Mouse (Mus musculus): ENCODE measurements around the gene Syt6. TPM values are rescaled to one million over a fixed set of nuclear protein-coding genes. Genes with fewer than 3 reads are reported as not detected.

Gene Syt6
- polyA plus RNA-seq, 1 experiment from 2014 or later = 0.79 TPM

DNA sequence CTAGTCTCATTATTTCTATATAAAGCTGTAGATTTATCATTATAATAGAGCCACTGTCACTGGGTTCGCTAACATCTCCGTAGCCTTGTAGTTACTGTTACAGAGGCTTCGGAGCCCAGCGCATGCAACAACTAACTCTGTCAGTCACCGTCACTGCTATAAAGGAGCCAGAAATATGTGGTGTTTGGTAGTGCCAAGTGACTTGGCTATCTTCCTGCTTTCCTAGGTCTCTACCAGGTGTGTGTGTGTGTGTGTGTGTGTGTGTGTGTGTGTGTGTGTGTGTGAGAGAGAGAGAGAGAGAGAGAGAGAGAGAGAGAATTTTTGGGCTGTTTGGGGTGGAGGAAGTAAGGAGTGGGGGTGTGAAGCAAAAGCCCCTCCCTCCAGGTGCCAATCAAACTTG is 17.6 kb downstream of the Syt6 start:
- no peaks in the 10 kb centered on the region for H3K4me1 ChIP-seq (ENCODE audit: control insufficient read depth, insufficient read depth, low read length)
- no peak for ATAC-seq (ENCODE audit: low FRiP score, low TSS enrichment)
- H3K27ac ChIP-seq (ENCODE audit: low read depth, low read length) = no peak overlapping the region
- no peak overlapping the region for H3K9ac ChIP-seq (ENCODE audit: low read depth, low read length)
- no peak overlapping the region for H3K4me2 ChIP-seq (replicated peaks; ENCODE audit: low read depth, low read length)
- no peaks in the 10 kb centered on the region for H3K9me3 ChIP-seq (ENCODE audit: control insufficient read depth, low read length)
- H3K4me3 ChIP-seq (ENCODE audit: low read length) = no peak overlapping the region
- no peaks in the 10 kb centered on the region for H3K36me3 ChIP-seq (ENCODE audit: control insufficient read depth, insufficient read depth, low read length)
- H3K27me3 ChIP-seq (ENCODE audit: control insufficient read depth, insufficient read depth, low read length) = no peaks in the 10 kb centered on the region
- WGBS = 94% methylated on average over 5 of the region's 5 CpGs

DNA sequence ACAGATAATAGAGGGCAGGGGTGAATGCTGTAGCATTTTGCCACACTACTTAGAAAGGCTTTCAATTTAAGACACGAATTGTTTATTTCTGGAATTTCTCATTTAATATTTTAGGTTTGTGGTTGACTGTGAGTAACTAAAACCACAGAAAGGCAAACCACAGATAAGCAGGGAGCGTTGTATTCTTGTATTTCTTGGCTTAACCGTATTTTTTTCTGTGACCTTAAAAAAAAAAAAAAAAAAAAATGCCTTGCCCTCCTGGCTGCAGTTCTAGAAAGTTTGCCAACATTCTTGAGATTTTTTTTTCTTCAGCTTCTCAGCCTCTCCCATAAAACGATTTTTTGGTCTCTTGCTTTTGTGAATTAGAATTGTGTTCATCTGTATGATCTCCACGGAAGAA is 18.6 kb downstream of the Syt6 start:
- no peak overlapping the region for H3K9ac ChIP-seq (ENCODE audit: low read depth, low read length)
- no peak overlapping the region for H3K27ac ChIP-seq (ENCODE audit: low read depth, low read length)
- 77% methylated on average over 5 of the region's 5 CpGs for WGBS
- H3K4me2 ChIP-seq (replicated peaks; ENCODE audit: low read depth, low read length) = no peak overlapping the region
- no peaks in the 10 kb centered on the region for H3K27me3 ChIP-seq (ENCODE audit: control insufficient read depth, insufficient read depth, low read length)
- no peak for ATAC-seq (ENCODE audit: low FRiP score, low TSS enrichment)
- no peaks in the 10 kb centered on the region for H3K4me1 ChIP-seq (ENCODE audit: control insufficient read depth, insufficient read depth, low read length)
- H3K4me3 ChIP-seq (ENCODE audit: low read length) = no peak overlapping the region
- H3K36me3 ChIP-seq (ENCODE audit: control insufficient read depth, insufficient read depth, low read length) = no peaks in the 10 kb centered on the region
- H3K9me3 ChIP-seq (ENCODE audit: control insufficient read depth, low read length) = no peaks in the 10 kb centered on the region

DNA sequence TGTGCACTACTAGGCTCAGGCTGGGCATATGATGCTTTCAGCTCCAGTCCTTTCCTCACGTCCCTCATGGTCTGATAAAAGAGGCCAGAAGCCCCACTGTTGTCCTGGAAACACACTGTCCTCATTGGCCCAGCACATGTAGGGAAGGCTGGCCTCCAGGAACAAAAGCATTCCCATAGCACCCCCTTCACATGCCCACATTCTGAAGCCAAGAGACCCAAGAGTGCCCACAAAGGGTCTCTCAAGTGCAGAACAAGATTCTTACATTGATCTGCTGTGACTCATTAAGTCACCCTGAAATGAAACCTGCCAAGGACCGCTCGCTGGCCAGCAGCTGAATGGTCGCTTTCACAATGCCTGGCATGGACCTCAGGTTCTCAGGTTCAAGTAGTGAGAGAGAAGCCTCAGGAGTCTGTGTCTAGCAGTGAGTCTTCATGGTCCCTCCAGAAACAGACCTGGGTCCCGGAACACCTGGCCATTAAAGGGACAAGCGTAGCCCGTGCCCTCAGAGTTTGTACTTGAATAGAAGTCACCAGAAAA is 20.3 kb downstream of the Syt6 start:
- no peaks in the 10 kb centered on the region for H3K4me1 ChIP-seq (ENCODE audit: control insufficient read depth, insufficient read depth, low read length)
- H3K4me2 ChIP-seq (replicated peaks; ENCODE audit: low read depth, low read length) = no peak overlapping the region
- WGBS = 85% methylated on average over 7 of the region's 7 CpGs
- H3K9me3 ChIP-seq (ENCODE audit: control insufficient read depth, low read length) = no peaks in the 10 kb centered on the region
- H3K9ac ChIP-seq (ENCODE audit: low read depth, low read length) = no peak overlapping the region
- H3K27ac ChIP-seq (ENCODE audit: low read depth, low read length) = no peak overlapping the region
- H3K4me3 ChIP-seq (ENCODE audit: low read length) = no peak overlapping the region
- no peaks in the 10 kb centered on the region for H3K27me3 ChIP-seq (ENCODE audit: control insufficient read depth, insufficient read depth, low read length)
- no peaks in the 10 kb centered on the region for H3K36me3 ChIP-seq (ENCODE audit: control insufficient read depth, insufficient read depth, low read length)
- no peak for ATAC-seq (ENCODE audit: low FRiP score, low TSS enrichment)

DNA sequence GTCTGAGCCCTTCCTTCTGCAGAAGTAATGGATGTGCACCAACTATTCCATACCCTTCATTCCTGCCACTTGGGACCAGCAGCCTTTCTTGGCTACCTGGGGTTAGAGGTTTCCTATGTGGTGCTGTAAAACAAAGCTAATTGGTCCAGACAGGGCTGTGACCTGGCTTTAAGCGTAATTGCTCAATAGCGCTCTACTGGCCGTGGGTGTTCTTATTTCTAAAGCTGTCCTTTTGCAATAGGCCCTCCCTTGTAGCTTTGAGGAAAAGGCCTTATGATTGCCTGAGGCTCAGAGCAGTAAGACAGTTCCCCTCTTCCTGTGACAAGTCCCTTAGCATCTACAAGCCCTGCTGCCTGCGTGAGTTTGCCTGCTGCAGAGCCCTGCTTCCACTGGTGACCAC is 22.6 kb downstream of the Syt6 start:
- H3K9me3 ChIP-seq (ENCODE audit: control insufficient read depth, low read length) = no peaks in the 10 kb centered on the region

DNA sequence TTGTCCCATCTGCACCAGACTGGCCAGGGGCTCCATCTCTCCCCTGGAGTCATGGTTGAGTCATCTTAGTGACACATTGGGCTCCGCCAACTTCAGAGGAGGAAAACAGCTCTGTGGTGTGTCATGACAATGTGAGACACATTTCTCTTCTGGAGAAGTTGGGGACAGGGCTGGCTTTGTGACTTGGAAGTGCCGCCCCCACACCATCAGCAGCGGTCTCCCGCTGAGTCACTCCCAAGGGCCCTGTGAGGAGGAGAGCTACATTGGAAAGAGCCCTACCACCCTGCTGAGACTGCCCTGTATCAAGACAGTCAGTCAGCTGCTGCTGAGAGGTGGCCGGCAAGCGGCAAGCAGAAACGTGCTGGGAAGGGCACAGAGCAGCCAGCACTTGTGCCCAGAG is 26.0 kb downstream of the Syt6 start:
- Histone ChIP-seq H3K36me3 (ENCODE audit: control insufficient read depth, insufficient read depth, low read length) (no peaks in the 10 kb centered on the region), H3K4me3 (ENCODE audit: low read length) (no peak overlapping the region), H3K9me3 (ENCODE audit: control insufficient read depth, low read length) (no peaks in the 10 kb centered on the region), H3K27me3 (ENCODE audit: control insufficient read depth, insufficient read depth, low read length) (no peaks in the 10 kb centered on the region), H3K9ac (ENCODE audit: low read depth, low read length) (no peak overlapping the region), H3K4me2 (replicated peaks; ENCODE audit: low read depth, low read length) (no peak overlapping the region), H3K27ac (ENCODE audit: low read depth, low read length) (no peak overlapping the region), H3K4me1 (ENCODE audit: control insufficient read depth, insufficient read depth, low read length) (peaks cover 4% of the 10 kb centered on the region; the same call in 1 of the 2 replicates)
- no peak for ATAC-seq (ENCODE audit: low FRiP score, low TSS enrichment)
- 40% methylated on average over 7 of the region's 7 CpGs for WGBS

More for the DNA sequence above, 22.6 kb downstream of the Syt6 start:
- H3K4me3 ChIP-seq (ENCODE audit: low read length) = no peak overlapping the region
- H3K9ac ChIP-seq (ENCODE audit: low read depth, low read length) = no peak overlapping the region
- no peak overlapping the region for H3K4me2 ChIP-seq (replicated peaks; ENCODE audit: low read depth, low read length)
- WGBS = 64% methylated on average over 4 of the region's 4 CpGs
- H3K27me3 ChIP-seq (ENCODE audit: control insufficient read depth, insufficient read depth, low read length) = no peaks in the 10 kb centered on the region
- H3K27ac ChIP-seq (ENCODE audit: low read depth, low read length) = no peak overlapping the region
- no peak for ATAC-seq (ENCODE audit: low FRiP score, low TSS enrichment)
- H3K4me1 ChIP-seq (ENCODE audit: control insufficient read depth, insufficient read depth, low read length) = peaks cover 4% of the 10 kb centered on the region; the same call in 1 of the 2 replicates
- no peaks in the 10 kb centered on the region for H3K36me3 ChIP-seq (ENCODE audit: control insufficient read depth, insufficient read depth, low read length)

DNA sequence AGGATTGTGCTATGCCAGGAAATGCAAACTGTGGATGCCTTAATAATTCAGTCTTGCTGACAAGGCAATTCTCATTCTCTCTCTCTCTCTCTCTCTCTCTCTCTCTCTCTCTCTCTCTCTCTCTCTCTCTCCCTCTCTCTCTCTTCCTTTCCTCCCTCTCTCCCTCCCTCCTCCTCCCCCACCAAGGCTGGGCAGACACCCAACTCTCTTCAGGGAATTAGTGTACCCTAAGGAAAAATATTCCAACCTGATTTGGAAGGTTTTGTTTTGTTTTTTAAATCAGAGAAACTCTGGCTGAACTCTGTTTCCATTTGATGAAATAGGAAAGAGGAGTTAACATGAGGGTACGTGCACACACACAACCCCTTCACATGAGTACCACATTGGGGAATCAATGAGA is 26.5 kb downstream of the Syt6 start:
- Histone ChIP-seq H3K4me2 (replicated peaks; ENCODE audit: low read depth, low read length) (no peak overlapping the region), H3K4me3 (ENCODE audit: low read length) (no peak overlapping the region), H3K36me3 (ENCODE audit: control insufficient read depth, insufficient read depth, low read length) (no peaks in the 10 kb centered on the region), H3K9me3 (ENCODE audit: control insufficient read depth, low read length) (no peaks in the 10 kb centered on the region), H3K4me1 (ENCODE audit: control insufficient read depth, insufficient read depth, low read length) (peaks cover 4% of the 10 kb centered on the region; the same call in 1 of the 2 replicates), H3K27me3 (ENCODE audit: control insufficient read depth, insufficient read depth, low read length) (no peaks in the 10 kb centered on the region), H3K9ac (ENCODE audit: low read depth, low read length) (no peak overlapping the region), H3K27ac (ENCODE audit: low read depth, low read length) (no peak overlapping the region)
- no peak for ATAC-seq (ENCODE audit: low FRiP score, low TSS enrichment)
- 86% methylated on average over 1 of the region's 1 CpGs for WGBS

DNA sequence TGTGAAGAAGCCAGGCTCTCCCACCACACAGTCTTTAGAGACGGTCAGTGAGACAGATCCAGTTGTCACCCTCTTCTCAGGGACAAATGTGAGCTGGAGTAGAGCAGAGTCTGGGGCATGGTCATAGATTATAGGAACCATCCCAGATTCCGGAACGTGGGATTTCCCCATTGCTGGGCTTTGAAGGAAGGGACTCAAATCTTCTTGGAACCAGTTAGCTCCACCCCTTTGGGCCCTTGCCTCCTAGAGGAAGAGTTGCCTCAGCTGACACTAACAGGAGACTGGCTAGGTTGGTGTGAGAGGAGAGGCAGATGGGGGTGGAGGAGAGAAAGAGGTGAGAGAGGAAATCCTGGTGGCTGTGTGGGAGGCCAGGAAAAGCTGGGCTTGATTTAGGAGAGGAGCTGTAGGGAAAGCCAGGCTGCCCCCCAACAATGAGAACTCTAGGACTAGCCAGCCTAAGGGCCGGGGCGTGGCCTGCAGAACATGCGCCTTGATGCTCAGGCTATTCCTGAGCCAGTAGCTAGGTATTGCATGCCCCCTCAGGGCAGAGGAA is 31.1 kb downstream of the Syt6 start:
- no peak overlapping the region for H3K4me2 ChIP-seq (replicated peaks; ENCODE audit: low read depth, low read length)
- no peaks in the 10 kb centered on the region for H3K9me3 ChIP-seq (ENCODE audit: control insufficient read depth, low read length)
- no peak overlapping the region for H3K9ac ChIP-seq (ENCODE audit: low read depth, low read length)
- H3K27me3 ChIP-seq (ENCODE audit: control insufficient read depth, insufficient read depth, low read length) = no peaks in the 10 kb centered on the region
- H3K36me3 ChIP-seq (ENCODE audit: control insufficient read depth, insufficient read depth, low read length) = no peaks in the 10 kb centered on the region
- H3K4me1 ChIP-seq (ENCODE audit: control insufficient read depth, insufficient read depth, low read length) = no peaks in the 10 kb centered on the region; the same call in 1 of the 2 replicates
- WGBS = 84% methylated on average over 6 of the region's 6 CpGs
- ATAC-seq (ENCODE audit: low FRiP score, low TSS enrichment) = no peak
- no peak overlapping the region for H3K4me3 ChIP-seq (ENCODE audit: low read length)
- H3K27ac ChIP-seq (ENCODE audit: low read depth, low read length) = no peak overlapping the region

DNA sequence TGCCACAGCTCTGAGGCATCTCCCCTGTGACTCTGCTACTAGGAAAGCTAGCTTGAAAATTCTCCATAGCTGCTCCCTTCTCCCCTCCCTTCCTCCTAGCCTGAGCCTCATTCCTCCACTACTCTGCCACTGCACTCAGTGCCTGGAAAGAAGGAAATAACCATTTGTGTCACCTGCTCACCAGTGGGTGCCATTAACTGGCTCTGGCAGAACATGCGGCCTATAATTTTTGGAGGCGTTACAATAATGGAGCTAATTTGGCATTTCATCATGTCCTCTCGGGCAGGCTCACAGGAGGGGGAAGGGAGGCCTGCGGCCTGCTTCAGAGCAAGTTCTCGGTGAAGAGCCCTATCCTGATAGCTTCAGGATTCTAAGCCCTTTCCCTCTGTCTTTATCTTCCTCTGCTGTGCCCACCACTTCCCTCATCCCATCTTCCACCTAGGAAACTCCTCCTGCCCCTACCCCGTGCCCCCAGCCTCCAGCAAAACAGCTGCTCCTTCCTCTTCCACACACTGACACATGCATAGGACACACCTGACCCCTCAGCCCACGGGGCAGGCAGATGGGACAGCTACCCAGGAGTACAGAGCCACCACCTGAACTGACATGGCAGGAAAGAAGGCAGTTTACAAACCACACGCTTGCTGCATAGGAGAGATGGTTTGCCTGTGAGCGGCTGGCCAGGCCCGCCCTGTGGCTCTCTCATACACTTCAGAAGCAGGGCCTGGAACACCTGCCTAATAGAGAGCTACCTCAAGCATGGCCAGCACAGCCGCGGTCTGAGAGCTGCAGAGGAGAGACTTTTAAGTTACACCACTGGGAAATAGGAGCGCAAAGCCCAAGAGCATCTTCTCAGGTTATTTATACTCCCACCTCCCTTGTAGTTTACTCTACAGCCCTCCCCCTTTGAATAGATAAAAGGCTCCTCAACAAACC is 31.9 kb downstream of the Syt6 start:
- Histone ChIP-seq H3K9me3 (ENCODE audit: control insufficient read depth, low read length) (no peaks in the 10 kb centered on the region), H3K4me3 (ENCODE audit: low read length) (no peak overlapping the region), H3K36me3 (ENCODE audit: control insufficient read depth, insufficient read depth, low read length) (no peaks in the 10 kb centered on the region), H3K27ac (ENCODE audit: low read depth, low read length) (no peak overlapping the region), H3K9ac (ENCODE audit: low read depth, low read length) (no peak overlapping the region), H3K4me1 (ENCODE audit: control insufficient read depth, insufficient read depth, low read length) (no peaks in the 10 kb centered on the region), H3K27me3 (ENCODE audit: control insufficient read depth, insufficient read depth, low read length) (no peaks in the 10 kb centered on the region), H3K4me2 (replicated peaks; ENCODE audit: low read depth, low read length) (no peak overlapping the region)
- WGBS = 75% methylated on average over 13 of the region's 13 CpGs
- ATAC-seq (ENCODE audit: low FRiP score, low TSS enrichment) = no peak

DNA sequence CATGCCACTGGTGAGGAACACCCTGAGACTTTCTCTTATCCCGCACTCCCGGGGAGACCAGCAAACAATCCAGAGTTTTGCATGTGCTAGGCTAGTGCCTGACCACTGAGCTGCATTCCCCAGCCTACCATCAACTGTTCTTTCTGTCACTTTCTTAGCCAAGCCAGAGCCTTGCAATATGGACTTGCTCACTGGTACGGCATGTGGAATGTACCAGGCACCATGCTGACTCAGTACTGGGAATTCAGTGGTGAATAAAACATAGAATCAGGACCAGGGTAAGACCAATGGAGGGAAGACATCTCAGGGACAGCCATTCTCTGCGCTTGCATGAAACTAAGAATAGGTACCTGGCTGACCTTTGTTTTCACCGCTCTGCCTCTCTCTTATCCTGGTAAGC is 35.2 kb downstream of the Syt6 start:
- Histone ChIP-seq H3K4me1 (ENCODE audit: control insufficient read depth, insufficient read depth, low read length) (no peaks in the 10 kb centered on the region), H3K27me3 (ENCODE audit: control insufficient read depth, insufficient read depth, low read length) (no peaks in the 10 kb centered on the region), H3K9ac (ENCODE audit: low read depth, low read length) (no peak overlapping the region), H3K4me2 (replicated peaks; ENCODE audit: low read depth, low read length) (no peak overlapping the region), H3K9me3 (ENCODE audit: control insufficient read depth, low read length) (no peaks in the 10 kb centered on the region), H3K27ac (ENCODE audit: low read depth, low read length) (no peak overlapping the region), H3K4me3 (ENCODE audit: low read length) (no peak overlapping the region), H3K36me3 (ENCODE audit: control insufficient read depth, insufficient read depth, low read length) (no peaks in the 10 kb centered on the region)
- ATAC-seq (ENCODE audit: low FRiP score, low TSS enrichment) = no peak
- WGBS = 88% methylated on average over 5 of the region's 5 CpGs
